8 mouse cellular contexts compared by ENCODE assay signal in genomic region chr9:57762563-57762991, GRCm38 (mm10). TPM values are rescaled to one million over a fixed set of nuclear protein-coding genes. Genes with fewer than 3 reads are reported as not detected.
A peak's percentile ranks its signal among the peaks of the same experiment; 100 is the strongest.
DNase-seq lines count a peak whose midpoint lies in the region; ATAC-seq and TF ChIP-seq lines count a peak whose summit lies in the region.

No protein-coding gene starts in this region.

- peak overlapping the region; percentile 98; the same call in 1 of the 2 replicates for H3K4me2 ChIP-seq in intestine, embryonic 14.5 days (ENCODE audit: low read length)
- peak overlapping the region; percentile 90 for H3K4me2 ChIP-seq in liver, embryonic 16.5 days (ENCODE audit: low read depth, low read length)
- H3K4me2 ChIP-seq in neural tube, embryonic 12.5 days (replicated peaks), result peak overlapping the region; percentile 95

- no peaks in the 10 kb centered on the region for H3K9me3 ChIP-seq in intestine, embryonic 14.5 days (ENCODE audit: control insufficient read depth, low read length)
- H3K9me3 ChIP-seq in liver, embryonic 16.5 days (replicated peaks; ENCODE audit: control insufficient read depth, low read length), result no peaks in the 10 kb centered on the region
- H3K9me3 ChIP-seq in neural tube, embryonic 12.5 days, result no peaks in the 10 kb centered on the region

- TF ChIP-seq CTCF in gastrocnemius, adult 2 months (IDR thresholded peaks at IDR 0.05), result peak; percentile 64

- H3K36me3 ChIP-seq in intestine, embryonic 14.5 days (ENCODE audit: control insufficient read depth, insufficient read depth, low read length), result peaks cover 43% of the 10 kb centered on the region
- H3K36me3 ChIP-seq in liver, embryonic 16.5 days (ENCODE audit: control insufficient read depth, insufficient read depth), result peaks cover 44% of the 10 kb centered on the region
- peaks cover 41% of the 10 kb centered on the region for H3K36me3 ChIP-seq in neural tube, embryonic 12.5 days

- H3K4me3 ChIP-seq in gastrocnemius, adult 2 months, result peak overlapping the region; percentile 74
- no peak overlapping the region for H3K4me3 ChIP-seq in intestine, embryonic 14.5 days (ENCODE audit: low read depth, low read length)
- H3K4me3 ChIP-seq in liver, embryonic 16.5 days (ENCODE audit: low read depth, low read length), result peak overlapping the region; percentile 95
- H3K4me3 ChIP-seq in neural tube, embryonic 12.5 days, result no peak overlapping the region

- no peaks in the 10 kb centered on the region for H3K27me3 ChIP-seq in intestine, embryonic 14.5 days (replicated peaks; ENCODE audit: control insufficient read depth, insufficient read depth, low read length)
- H3K27me3 ChIP-seq in liver, embryonic 16.5 days (ENCODE audit: control insufficient read depth, insufficient read depth, low read depth, low read length), result no peaks in the 10 kb centered on the region
- H3K27me3 ChIP-seq in neural tube, embryonic 12.5 days (replicated peaks), result no peaks in the 10 kb centered on the region

- intact Hi-C loops in gastrocnemius, adult 2 months (cut with DNase I), result loop anchor here (5.0 kb wide), 1 partner anchor 40 kb away; no protein-coding TSS in a partner anchor

- H3K27ac ChIP-seq in gastrocnemius, adult 2 months, result peak overlapping the region; percentile 97
- H3K27ac ChIP-seq in intestine, embryonic 14.5 days (ENCODE audit: low read depth), result no peak overlapping the region
- H3K27ac ChIP-seq in liver, embryonic 16.5 days (ENCODE audit: low read length), result peak overlapping the region; percentile 97
- H3K27ac ChIP-seq in neural tube, embryonic 12.5 days, result no peak overlapping the region

- 58% methylated on average over 6 of the region's 6 CpGs for WGBS in intestine, embryonic 14.5 days
- 30% methylated on average over 6 of the region's 6 CpGs for WGBS in liver, embryonic 16.5 days (ENCODE audit: insufficient replicate concordance)
- 71% methylated on average over 6 of the region's 6 CpGs for WGBS in neural tube, embryonic 12.5 days

- peaks cover 25% of the 10 kb centered on the region for H3K4me1 ChIP-seq in intestine, embryonic 14.5 days (replicated peaks; ENCODE audit: control insufficient read depth, insufficient read depth, low read length)
- peaks cover 80% of the 10 kb centered on the region for H3K4me1 ChIP-seq in liver, embryonic 16.5 days (ENCODE audit: control insufficient read depth, low read depth, low read length)
- H3K4me1 ChIP-seq in neural tube, embryonic 12.5 days, result peaks cover 33% of the 10 kb centered on the region

- ATAC-seq in intestine, embryonic 14.5 days (replicated peaks; ENCODE audit: low FRiP score, low TSS enrichment, low read depth), result no peak
- ATAC-seq in liver, embryonic 16.5 days (ENCODE audit: low read depth), result no peak
- ATAC-seq in neural tube, embryonic 12.5 days (ENCODE audit: low FRiP score, low read depth), result no peak

- DNase-seq in ovary, postnatal 14 days (ENCODE audit: low spot score), result peak; percentile 29
- no peak for DNase-seq in ovary, postnatal 36 days (ENCODE audit: low spot score)
- peak; percentile 73 for DNase-seq in cerebellum, adult 8-10 months
- peak; percentile 64 for DNase-seq in gastrocnemius, adult 2 months
- peak; percentile 68 for DNase-seq in intestine, embryonic 14.5 days (ENCODE audit: low spot score)
- no peak for DNase-seq in left cerebral cortex, adult 11 months (ENCODE audit: low spot score)

- no peak overlapping the region for H3K9ac ChIP-seq in intestine, embryonic 14.5 days (ENCODE audit: low read length)
- H3K9ac ChIP-seq in liver, embryonic 16.5 days (ENCODE audit: low read depth, low read length), result peak overlapping the region; percentile 94
- no peak overlapping the region for H3K9ac ChIP-seq in neural tube, embryonic 12.5 days

RNA-seq across cellular contexts. Expression of gene Clk3, which starts 3.1 kb away (rescaled TPM):
- total RNA-seq in gastrocnemius, adult 2 months (2021), result 10 to 100 TPM; 45.4 to 50.4 TPM
- 64.2 and 69.6 TPM in 2 replicates for polyA plus RNA-seq in intestine, embryonic 14.5 days (2014; fragmentation: Nextera tagmentation; extraction: Ambion mirVana)
- 93.5 and 104 TPM in 2 replicates for polyA plus RNA-seq in liver, embryonic 16.5 days (2015; fragmentation: Nextera tagmentation; extraction: Ambion mirVana)
- polyA plus RNA-seq in neural tube, embryonic 12.5 days (2016; fragmentation: Nextera tagmentation; extraction: Ambion mirVana), result 80.9 and 84.9 TPM in 2 replicates

RNA-seq across cellular contexts. Expression of gene Edc3, which starts 54.2 kb away (rescaled TPM):
- total RNA-seq in gastrocnemius, adult 2 months (2021), result 1 to 10 TPM; 5.9 to 6.6 TPM
- 25.1 and 25.7 TPM in 2 replicates for polyA plus RNA-seq in intestine, embryonic 14.5 days (2014; fragmentation: Nextera tagmentation; extraction: Ambion mirVana)
- polyA plus RNA-seq in liver, embryonic 16.5 days (2015; fragmentation: Nextera tagmentation; extraction: Ambion mirVana), result 15.2 and 17.0 TPM in 2 replicates
- polyA plus RNA-seq in neural tube, embryonic 12.5 days (2016; fragmentation: Nextera tagmentation; extraction: Ambion mirVana), result 38.4 and 41.0 TPM in 2 replicates

Comparison
In these comparisons a context has a peak if more than half of its experiments do, and no peak if none do; other contexts are left out.
1. DNase-seq: peak in ovary, postnatal 14 days (single experiment), cerebellum, adult 8-10 months (single experiment), gastrocnemius, adult 2 months (single experiment) and intestine, embryonic 14.5 days (single experiment); none in ovary, postnatal 36 days (single experiment) and left cerebral cortex, adult 11 months (single experiment).
2. H3K27ac ChIP-seq: peak in gastrocnemius, adult 2 months (single experiment) and liver, embryonic 16.5 days (single experiment); none in intestine, embryonic 14.5 days (single experiment) and neural tube, embryonic 12.5 days (single experiment).
3. H3K4me3 ChIP-seq: peak in gastrocnemius, adult 2 months (single experiment) and liver, embryonic 16.5 days (single experiment); none in intestine, embryonic 14.5 days (single experiment) and neural tube, embryonic 12.5 days (single experiment).
4. Peak in every context shown above with its lines, with median percentiles within 50 percentile points of each other: H3K4me2 ChIP-seq.